Mouse (Mus musculus) hindbrain, embryonic 14.5 days (tissue): Measurements from ENCODE around the gene Bcl7b. TPM values are rescaled to one million over a fixed set of nuclear protein-coding genes. Genes with fewer than 3 reads are reported as not detected.

Experiments used
- ATAC-seq: fragments of 200-750 bp; cut with Nextera tagmentation; 2 replicates; pipeline ENCODE4 v1.8.0; 2017; ENCODE audit warnings: moderate number of reproducible peaks, mild to moderate bottlenecking, moderate TSS enrichment, moderate library complexity; ENCODE audit not compliant: low FRiP score
- DNase-seq: peaks from one replicate; pipeline ENCODE4 v3.0.0-alpha.2; 2015; ENCODE audit warnings: low spot score
- H3K27ac ChIP-seq: fragments of 300-500 bp; sonication (generic); 2 replicates; pipeline ENCODE4 v1.5.1; 2014; ENCODE audit warnings: mild to moderate bottlenecking, moderate library complexity
- H3K27me3 ChIP-seq: fragments of 300-500 bp; sonication (generic); 2 replicates; pipeline ENCODE4 v1.6.1; 2014; ENCODE audit warnings: mild to moderate bottlenecking, low read length, mixed read lengths; ENCODE audit not compliant: control insufficient read depth, insufficient read depth
- H3K36me3 ChIP-seq: fragments of 300-500 bp; sonication (generic); replicated peaks from 2 replicates; pipeline ENCODE4 v1.6.1; 2014; ENCODE audit not compliant: control insufficient read depth, insufficient read depth
- H3K4me1 ChIP-seq: fragments of 300-500 bp; sonication (generic); replicated peaks from 2 replicates; pipeline ENCODE4 v1.6.1; 2014; ENCODE audit warnings: antibody characterized with exemption, low read length, mixed read lengths; ENCODE audit not compliant: control insufficient read depth, insufficient read depth
- H3K4me2 ChIP-seq: fragments of 300-500 bp; sonication (generic); replicated peaks from 2 replicates; pipeline ENCODE4 v1.6.1; 2014; ENCODE audit warnings: mild to moderate bottlenecking, moderate library complexity
- H3K4me3 ChIP-seq: fragments of 300-500 bp; sonication (generic); replicated peaks from 2 replicates; pipeline ENCODE4 v1.5.1; 2014; ENCODE audit warnings: mild to moderate bottlenecking, low read length
- H3K9ac ChIP-seq: fragments of 300-500 bp; sonication (generic); 2 replicates; pipeline ENCODE4 v1.6.1; 2014
- H3K9me3 ChIP-seq: fragments of 300-500 bp; sonication (generic); 2 replicates; pipeline ENCODE4 v1.6.1; 2016; ENCODE audit warnings: low read length; ENCODE audit not compliant: control insufficient read depth
- WGBS: fragments of 180-500 bp; shearing (Covaris S2); extraction: QIAGEN DNeasy Blood & Tissue Kit; methylation state at CpG from one replicate; pipeline ENCODE4 v1.1.7; 2014; 5-methylcytosine and 5-hydroxymethylcytosine counted together
- polyA plus RNA-seq: library from polyadenylated mRNA; unstranded; fragments of >200 nt; fragmentation: Nextera tagmentation; extraction: Ambion mirVana; gene quantifications from 2 replicates; pipeline ENCODE4 v1.2.1, GENCODE M21; 2014

Gene Bcl7b
- polyA plus RNA-seq, 1 experiment from 2014 or later: 35.8 TPM

DNA sequence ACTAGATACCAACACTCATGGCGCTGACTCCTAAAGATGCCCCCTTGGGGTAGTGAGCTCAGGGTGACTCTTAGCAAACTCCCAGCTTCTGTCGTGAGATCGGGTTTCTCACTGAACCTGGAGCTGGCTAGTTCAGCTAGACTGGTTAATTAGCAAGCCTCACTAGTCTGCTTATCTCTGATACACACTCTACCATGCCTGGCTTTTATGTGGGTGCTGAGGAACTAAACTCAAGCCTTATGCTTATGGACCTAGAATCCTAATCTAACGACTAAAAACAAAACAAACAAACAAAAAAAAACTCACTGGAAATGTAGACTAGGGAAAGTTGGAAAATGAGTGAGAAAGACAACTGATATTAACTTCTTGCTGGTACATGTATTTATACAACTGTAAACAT is 23.6 kb upstream of the Bcl7b start:
- Histone ChIP-seq H3K4me2 (no peak overlapping the region), H3K9ac (no peak overlapping the region), H3K27me3 (no peaks in the 10 kb centered on the region), H3K9me3 (no peaks in the 10 kb centered on the region), H3K36me3 (no peaks in the 10 kb centered on the region), H3K4me1 (peaks cover 8% of the 10 kb centered on the region), H3K4me3 (no peak overlapping the region), H3K27ac (no peak overlapping the region)
- ATAC-seq (no peak), DNase-seq (no peak)
- WGBS: 66% methylated on average over 4 of the region's 4 CpGs

DNA sequence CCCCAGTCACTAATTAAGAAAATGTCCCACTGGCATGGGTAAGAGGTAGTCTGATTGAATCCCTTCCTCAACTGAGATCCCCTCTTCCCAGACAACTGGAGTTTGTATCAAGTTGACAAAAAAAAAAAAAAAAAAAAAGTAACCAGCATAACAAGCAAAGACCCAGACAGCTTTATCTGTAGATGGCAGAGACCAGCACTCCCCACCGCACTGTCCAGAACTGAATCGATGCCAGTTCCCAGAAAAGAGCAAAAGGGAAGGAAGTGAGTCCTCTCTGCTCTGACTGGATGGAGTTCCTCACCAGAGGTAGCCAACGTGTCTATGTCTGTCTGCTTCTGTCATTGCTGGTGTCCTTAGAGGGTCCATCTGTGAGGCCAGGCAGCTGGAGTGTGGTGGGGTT is 22.6 kb upstream of the Bcl7b start:
- no peak overlapping the region for H3K27ac ChIP-seq

DNA sequence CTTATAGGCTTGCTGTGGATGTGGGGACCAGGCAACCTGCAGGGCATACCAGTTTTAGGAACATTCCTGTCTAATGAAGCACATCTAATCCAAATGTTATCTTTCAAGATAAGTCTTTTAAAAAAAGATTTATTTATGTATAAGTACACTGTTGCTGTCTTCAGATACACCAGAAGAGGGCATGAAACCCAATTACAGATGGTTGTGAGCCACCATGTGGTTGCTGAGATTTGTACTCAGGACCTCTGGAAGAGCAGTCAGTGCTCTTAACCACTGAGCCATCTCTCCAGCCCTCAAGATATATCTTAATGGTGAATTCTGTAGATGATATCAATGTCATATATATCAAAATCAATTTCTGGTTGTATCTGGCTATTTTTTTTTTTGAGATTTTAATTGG is 22.1 kb upstream of the Bcl7b start:
- H3K36me3 ChIP-seq: no peaks in the 10 kb centered on the region
- no peaks in the 10 kb centered on the region for H3K27me3 ChIP-seq
- H3K4me1 ChIP-seq: peaks cover 15% of the 10 kb centered on the region
- ATAC-seq (no peak), DNase-seq (no peak)
- no peak overlapping the region for H3K4me3 ChIP-seq
- no peak overlapping the region for H3K4me2 ChIP-seq
- no peaks in the 10 kb centered on the region for H3K9me3 ChIP-seq
- no peak overlapping the region for H3K9ac ChIP-seq
- H3K27ac ChIP-seq: no peak overlapping the region

More for the DNA sequence above, 22.6 kb upstream of the Bcl7b start:
- Histone ChIP-seq H3K4me2 (no peak overlapping the region), H3K9ac (no peak overlapping the region), H3K27me3 (no peaks in the 10 kb centered on the region), H3K4me1 (peaks cover 15% of the 10 kb centered on the region), H3K4me3 (no peak overlapping the region), H3K9me3 (no peaks in the 10 kb centered on the region), H3K36me3 (no peaks in the 10 kb centered on the region)
- DNase-seq (no peak), ATAC-seq (no peak)
- WGBS: 87% methylated on average over 3 of the region's 3 CpGs

DNA sequence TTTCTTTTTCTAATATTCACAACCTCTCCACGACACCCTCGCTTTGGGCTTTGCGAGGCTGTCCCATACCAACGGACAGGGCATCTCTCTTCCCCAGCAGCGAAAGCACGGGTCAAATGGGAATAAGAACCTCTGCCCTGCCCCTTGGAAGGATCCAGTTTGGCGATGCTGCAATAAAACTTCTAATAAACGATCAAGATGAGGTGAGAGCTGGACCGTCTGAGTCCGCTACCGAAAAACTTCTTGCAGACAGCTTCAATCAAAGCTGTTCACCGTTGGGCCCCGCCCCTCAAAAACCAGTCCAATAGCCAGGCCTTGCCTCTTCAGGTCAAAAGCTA is 19.4 kb upstream of the Bcl7b start:
- no peaks in the 10 kb centered on the region for H3K36me3 ChIP-seq
- 2% methylated on average over 13 of the region's 13 CpGs for WGBS
- peak overlapping the region; percentile 79 for H3K4me2 ChIP-seq
- H3K4me1 ChIP-seq: peaks cover 15% of the 10 kb centered on the region
- peak overlapping the region; percentile 80 for H3K4me3 ChIP-seq
- DNase-seq (no peak), ATAC-seq (no peak)
- peak overlapping the region; percentile 79 for H3K9ac ChIP-seq
- H3K9me3 ChIP-seq: no peaks in the 10 kb centered on the region
- H3K27me3 ChIP-seq: no peaks in the 10 kb centered on the region
- H3K27ac ChIP-seq: no peak overlapping the region

DNA sequence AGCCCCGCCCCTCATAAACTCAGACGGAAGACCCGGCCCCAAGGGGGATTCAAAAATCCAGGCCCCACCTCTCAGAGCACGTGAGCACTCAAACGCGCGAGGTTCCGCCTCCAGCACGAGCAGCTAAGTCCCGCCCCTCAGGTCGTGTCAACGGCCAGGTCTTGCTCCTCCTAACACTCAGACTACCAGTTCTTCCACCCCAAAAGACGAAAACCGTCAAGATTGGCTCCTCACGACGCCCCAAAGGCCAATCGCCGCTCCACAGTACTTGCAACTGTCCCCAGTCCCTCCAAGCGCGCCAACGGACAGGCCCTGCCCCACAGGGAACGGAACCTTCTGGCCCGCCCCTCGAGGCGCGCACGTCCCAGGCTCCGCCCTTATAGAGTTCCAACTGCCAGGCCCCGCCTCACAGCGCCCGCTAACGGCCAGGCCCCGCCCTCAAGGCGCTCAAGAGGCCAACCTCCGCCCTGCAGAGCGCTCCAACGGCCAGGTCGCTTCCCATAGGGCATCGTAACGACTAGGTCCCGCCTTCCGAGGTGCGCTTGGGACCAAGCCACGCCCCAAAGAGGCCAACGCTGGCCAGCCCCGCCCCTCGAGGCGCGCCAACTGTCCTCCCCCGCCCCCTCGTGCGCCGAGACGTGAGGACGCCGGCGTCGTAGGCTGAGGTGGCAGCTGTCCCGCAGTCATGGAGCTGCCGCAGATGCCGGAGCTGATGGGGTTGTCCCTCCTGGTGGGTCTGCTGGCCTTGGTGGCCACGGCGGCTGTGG is 18.8 kb upstream of the Bcl7b start, which contains the start of gene Tbl2:
Gene Tbl2, plus strand, starts transcription at position 605 of the 767 bp plus-strand sequence.
- peaks cover 15% of the 10 kb centered on the region for H3K4me1 ChIP-seq
- H3K4me3 ChIP-seq: peak within 1 kb of the TSS; percentile 80
- H3K36me3 ChIP-seq: peaks cover 3% of the 10 kb centered on the region; the same call in 1 of the 2 replicates
- WGBS: 0% methylated on average over 63 of the region's 63 CpGs
- no peaks in the 10 kb centered on the region for H3K27me3 ChIP-seq
- H3K27ac ChIP-seq: peak within 1 kb of the TSS; percentile 60
- H3K4me2 ChIP-seq: peak within 1 kb of the TSS; percentile 79
- H3K9me3 ChIP-seq: no peaks in the 10 kb centered on the region
- ATAC-seq (peak; percentile 98), DNase-seq (peak; percentile 93)
- peak within 1 kb of the TSS; percentile 79 for H3K9ac ChIP-seq

DNA sequence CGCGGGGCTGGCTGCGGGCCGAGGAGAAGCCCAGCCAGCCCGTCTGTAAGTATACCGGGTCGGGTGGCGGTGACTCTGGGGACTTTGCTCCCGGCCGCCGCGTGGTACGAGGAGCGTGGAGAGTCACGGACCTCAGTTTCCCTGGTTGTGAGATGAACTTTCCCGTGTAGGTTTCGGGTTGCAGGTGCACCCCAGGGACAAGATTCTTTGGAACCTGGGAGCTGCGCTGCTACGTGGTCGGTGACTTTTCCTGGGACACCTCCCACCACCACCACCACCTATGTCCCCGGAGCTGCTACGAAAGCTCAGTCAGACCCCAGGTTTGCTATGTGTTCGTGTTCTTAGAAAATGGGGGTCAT is 18.3 kb upstream of the Bcl7b start:
- no peaks in the 10 kb centered on the region for H3K27me3 ChIP-seq
- H3K4me3 ChIP-seq: peak overlapping the region; percentile 80
- 0% methylated on average over 23 of the region's 23 CpGs for WGBS
- DNase-seq (no peak), ATAC-seq (no peak)
- peak overlapping the region; percentile 79 for H3K9ac ChIP-seq
- no peaks in the 10 kb centered on the region for H3K9me3 ChIP-seq
- peaks cover 15% of the 10 kb centered on the region for H3K4me1 ChIP-seq
- H3K36me3 ChIP-seq: peaks cover 9% of the 10 kb centered on the region
- peak overlapping the region; percentile 79 for H3K4me2 ChIP-seq
- peak overlapping the region; percentile 60; the same call in 1 of the 2 replicates for H3K27ac ChIP-seq

DNA sequence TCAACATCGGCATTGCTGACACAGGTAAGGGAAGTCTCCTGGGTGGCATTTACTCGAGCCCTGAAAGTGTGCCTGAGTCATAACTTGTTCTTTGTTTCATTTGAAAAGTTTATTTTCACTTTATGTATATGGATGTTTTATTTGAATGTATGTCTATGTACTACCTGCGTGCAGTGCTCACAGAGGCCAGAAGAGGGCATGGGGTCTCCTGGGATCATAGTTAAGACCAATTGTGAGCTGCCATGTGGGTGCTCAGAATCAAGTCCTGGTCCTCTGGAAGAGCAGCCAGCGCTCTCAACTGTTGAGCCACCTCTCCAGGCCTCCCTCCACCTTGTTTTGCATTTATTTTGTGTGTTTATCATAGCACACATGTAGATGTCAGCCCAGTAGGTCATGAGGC is 11.6 kb upstream of the Bcl7b start:
- H3K36me3 ChIP-seq: peaks cover 73% of the 10 kb centered on the region
- H3K9me3 ChIP-seq: no peaks in the 10 kb centered on the region
- H3K4me3 ChIP-seq: no peak overlapping the region
- H3K27ac ChIP-seq: no peak overlapping the region
- no peak overlapping the region for H3K9ac ChIP-seq
- no peak for ATAC-seq
- H3K4me1 ChIP-seq: no peaks in the 10 kb centered on the region
- DNase-seq: no peak
- WGBS: over 99% methylated on average over 4 of the region's 4 CpGs
- H3K27me3 ChIP-seq: no peaks in the 10 kb centered on the region
- no peak overlapping the region for H3K4me2 ChIP-seq

DNA sequence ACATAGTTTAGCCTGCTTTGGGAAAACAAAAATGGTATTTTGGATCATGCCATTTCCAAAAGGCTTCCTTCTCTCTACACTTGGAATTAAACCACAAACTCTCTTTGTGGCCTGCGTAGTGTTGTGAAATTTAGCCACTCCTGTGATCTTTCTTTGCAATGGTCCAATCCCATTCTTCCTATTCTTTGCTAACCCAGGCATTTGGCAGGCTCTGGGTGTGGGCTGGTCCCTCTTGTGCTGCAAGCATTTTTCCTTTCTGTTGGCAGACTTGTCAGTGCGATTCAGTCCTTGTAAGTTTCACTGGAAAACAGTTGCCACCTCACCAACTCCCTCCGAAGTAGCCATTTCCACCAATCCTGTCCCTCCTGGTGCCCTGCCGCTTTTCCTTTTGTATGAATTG is 6.9 kb upstream of the Bcl7b start:
- no peak overlapping the region for H3K9ac ChIP-seq
- 93% methylated on average over 4 of the region's 4 CpGs for WGBS
- H3K4me1 ChIP-seq: no peaks in the 10 kb centered on the region
- H3K27ac ChIP-seq: no peak overlapping the region
- no peaks in the 10 kb centered on the region for H3K27me3 ChIP-seq
- DNase-seq (no peak), ATAC-seq (no peak)
- H3K9me3 ChIP-seq: no peaks in the 10 kb centered on the region
- H3K4me3 ChIP-seq: no peak overlapping the region
- no peak overlapping the region for H3K4me2 ChIP-seq
- H3K36me3 ChIP-seq: peaks cover 64% of the 10 kb centered on the region

DNA sequence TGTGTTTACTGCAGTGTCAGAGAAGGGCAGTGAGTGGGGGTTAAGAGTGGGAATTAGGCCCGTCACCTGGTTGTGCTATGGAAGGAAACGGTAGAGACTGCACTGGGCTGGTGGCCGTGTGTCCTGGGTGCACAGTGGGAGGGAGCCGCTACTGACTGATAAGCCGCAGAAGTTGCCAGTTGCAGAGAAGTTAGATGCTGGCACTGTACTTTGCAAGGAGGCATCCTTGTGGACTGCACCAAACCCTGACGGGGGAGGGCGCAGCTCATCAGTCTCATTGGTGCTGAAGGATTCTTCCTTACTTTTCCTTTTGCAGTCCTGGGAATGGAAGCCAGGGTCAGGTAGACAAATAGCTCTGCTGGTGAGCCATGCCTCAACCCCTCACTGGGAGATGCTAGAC is 6.4 kb upstream of the Bcl7b start:
- Histone ChIP-seq H3K27ac (no peak overlapping the region), H3K36me3 (peaks cover 60% of the 10 kb centered on the region), H3K9ac (no peak overlapping the region)

DNA sequence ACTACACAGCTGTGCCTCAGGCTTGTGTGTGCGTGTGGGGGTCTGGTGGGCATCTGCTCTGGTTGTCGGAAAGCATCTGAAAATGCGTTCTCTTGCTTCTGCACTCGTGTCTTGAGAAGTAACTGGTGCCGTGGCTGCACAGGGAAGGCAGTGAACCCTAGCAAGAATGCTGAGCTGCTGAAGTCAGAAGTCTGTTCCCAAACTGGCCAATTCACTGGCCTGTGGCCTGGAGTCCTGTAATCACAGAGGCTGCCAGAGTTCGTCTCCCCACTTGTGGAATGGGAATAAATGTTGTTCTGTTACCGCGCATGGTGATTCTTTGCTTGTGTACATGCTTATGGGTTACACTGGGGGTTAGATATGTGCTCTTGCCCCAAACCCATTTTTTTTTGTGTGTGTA is 5.7 kb upstream of the Bcl7b start:
- Histone ChIP-seq H3K9me3 (no peaks in the 10 kb centered on the region), H3K4me3 (no peak overlapping the region), H3K27me3 (no peaks in the 10 kb centered on the region), H3K27ac (no peak overlapping the region), H3K36me3 (peaks cover 53% of the 10 kb centered on the region), H3K4me2 (no peak overlapping the region), H3K9ac (no peak overlapping the region), H3K4me1 (no peaks in the 10 kb centered on the region)
- 94% methylated on average over 8 of the region's 8 CpGs for WGBS
- DNase-seq (no peak), ATAC-seq (no peak)

More for the DNA sequence above, 6.4 kb upstream of the Bcl7b start:
- Histone ChIP-seq H3K4me2 (no peak overlapping the region), H3K4me1 (no peaks in the 10 kb centered on the region), H3K27me3 (no peaks in the 10 kb centered on the region), H3K4me3 (no peak overlapping the region), H3K9me3 (no peaks in the 10 kb centered on the region)
- DNase-seq (no peak), ATAC-seq (no peak)
- WGBS: 88% methylated on average over 7 of the region's 7 CpGs
